Mouse (Mus musculus) liver, postnatal 0 days (tissue): ENCODE measurements around the gene Crybb1. TPM values are rescaled to one million over a fixed set of nuclear protein-coding genes. Genes with fewer than 3 reads are reported as not detected.
A peak's percentile ranks its signal among the peaks of the same experiment; 100 is the strongest.

ENCODE experiments used
- ATAC-seq: fragments of 200-750 bp; cut with Nextera tagmentation; 2 replicates; pipeline ENCODE4 v1.8.0; 2017; ENCODE audit warnings: mild to moderate bottlenecking, moderate library complexity
- DNase-seq: peaks from one replicate; pipeline ENCODE4 v3.0.0-alpha.2; 2016
- H3K27ac ChIP-seq: fragments of 300-500 bp; sonication (generic); 2 replicates; pipeline ENCODE4 v1.5.1; 2014; ENCODE audit warnings: antibody characterized with exemption, moderate library complexity, mild to moderate bottlenecking, low read depth
- H3K27me3 ChIP-seq: fragments of 300-500 bp; sonication (generic); 2 replicates; pipeline ENCODE4 v1.6.1; 2014; ENCODE audit warnings: low read length, control low read depth, mixed read lengths; ENCODE audit not compliant: insufficient read depth
- H3K36me3 ChIP-seq: fragments of 300-500 bp; sonication (generic); replicated peaks from 2 replicates; pipeline ENCODE4 v1.6.1; 2014; ENCODE audit warnings: mild to moderate bottlenecking, control low read depth, low read length, moderate library complexity, mixed read lengths; ENCODE audit not compliant: insufficient read depth
- H3K4me1 ChIP-seq: fragments of 300-500 bp; sonication (generic); 2 replicates; pipeline ENCODE4 v1.6.1; 2014; ENCODE audit warnings: antibody characterized with exemption, mild to moderate bottlenecking, control low read depth; ENCODE audit not compliant: insufficient read depth
- H3K4me2 ChIP-seq: fragments of 300-500 bp; sonication (generic); 2 replicates; pipeline ENCODE4 v1.6.1; 2014; ENCODE audit warnings: low read depth, mild to moderate bottlenecking, low read length, moderate library complexity, mixed read lengths
- H3K4me3 ChIP-seq: fragments of 300-500 bp; sonication (generic); 2 replicates; pipeline ENCODE4 v1.5.1; 2014; ENCODE audit warnings: low read depth, low read length
- H3K9ac ChIP-seq: fragments of 300-500 bp; sonication (generic); replicated peaks from 2 replicates; pipeline ENCODE4 v1.6.1; 2014; ENCODE audit warnings: mild to moderate bottlenecking, moderate library complexity
- H3K9me3 ChIP-seq: fragments of 300-500 bp; sonication (generic); 2 replicates; pipeline ENCODE4 v1.6.1; 2016; ENCODE audit warnings: mild to moderate bottlenecking, control low read depth, low read length, mixed read lengths
- CTCF ChIP-seq: sonication (generic); IDR thresholded peaks from 2 replicates; pipeline ENCODE4 v1.5.1; 2016; ENCODE audit warnings: antibody characterized with exemption, low read depth
- EP300 ChIP-seq: IDR thresholded peaks from 2 replicates; pipeline ENCODE4 v1.6.1; 2016; ENCODE audit warnings: antibody characterized with exemption, low read depth, mild to moderate bottlenecking
- WGBS: fragments of 180-500 bp; shearing (Covaris S2); extraction: QIAGEN DNeasy Blood & Tissue Kit; methylation state at CpG from one replicate; pipeline ENCODE4 v1.1.7; 2014; ENCODE audit not compliant: insufficient replicate concordance; 5-methylcytosine and 5-hydroxymethylcytosine counted together
- polyA plus RNA-seq: library from polyadenylated mRNA; unstranded; fragments of >200 nt; fragmentation: Nextera tagmentation; extraction: Ambion mirVana; gene quantifications from 2 replicates; pipeline ENCODE4 v1.2.1, GENCODE M21; 2015

Crybb1 gene
- polyA plus RNA-seq, 1 experiment from 2014 or later = 0.33 TPM

- Histone ChIP-seq H3K27me3 (no peaks in the 10 kb centered on the region), H3K36me3 (no peaks in the 10 kb centered on the region), H3K4me2 (no peak overlapping the region), H3K4me1 (peaks cover 86% of the 10 kb centered on the region), H3K4me3 (no peak overlapping the region), H3K9ac (0 out of 2 replicates have a peak overlapping the region, but pooled peaks have one; percentile 1), H3K27ac (peak overlapping the region; percentile 71), H3K9me3 (no peaks in the 10 kb centered on the region)
- DNase-seq (peak; percentile 63), ATAC-seq (peak; percentile 60)
- TF ChIP-seq CTCF = no peak
- no peak for TF ChIP-seq EP300
- WGBS = 52% methylated on average over 12 of the region's 12 CpGs
Measured at GRCm38 (mm10) chr5:112298226-112298988, 42.8 kb downstream of the Crybb1 start.

GRCm38 (mm10) chr5:112299399-112299798 is 43.8 kb downstream of the Crybb1 start:
- no peaks in the 10 kb centered on the region for H3K27me3 ChIP-seq
- no peak overlapping the region for H3K9ac ChIP-seq
- no peak for ATAC-seq
- H3K4me3 ChIP-seq = no peak overlapping the region
- H3K4me1 ChIP-seq = peaks cover 76% of the 10 kb centered on the region
- H3K4me2 ChIP-seq = no peak overlapping the region
- WGBS = 65% methylated on average over 4 of the region's 4 CpGs
- H3K9me3 ChIP-seq = no peaks in the 10 kb centered on the region
- no peaks in the 10 kb centered on the region for H3K36me3 ChIP-seq
- no peak for DNase-seq
- H3K27ac ChIP-seq = peak overlapping the region; percentile 71
- TF ChIP-seq CTCF = no peak
- TF ChIP-seq EP300 = no peak

- Histone ChIP-seq H3K9me3 (no peaks in the 10 kb centered on the region), H3K27ac (peak overlapping the region; percentile 11; the same call in 1 of the 2 replicates), H3K9ac (no peak overlapping the region), H3K4me1 (peaks cover 69% of the 10 kb centered on the region), H3K4me2 (no peak overlapping the region), H3K27me3 (no peaks in the 10 kb centered on the region), H3K36me3 (no peaks in the 10 kb centered on the region; the same call in none of the 2 replicates), H3K4me3 (no peak overlapping the region)
- 74% methylated on average over 2 of the region's 2 CpGs for WGBS
- ATAC-seq (no peak), DNase-seq (peak; percentile 13)
- no peak for TF ChIP-seq EP300
- TF ChIP-seq CTCF = no peak
Measured at GRCm38 (mm10) chr5:112300112-112300511, 44.5 kb downstream of the Crybb1 start.

- Histone ChIP-seq H3K27ac (no peak overlapping the region), H3K27me3 (no peaks in the 10 kb centered on the region), H3K9ac (no peak overlapping the region), H3K4me1 (peaks cover 62% of the 10 kb centered on the region), H3K4me2 (no peak overlapping the region), H3K9me3 (no peaks in the 10 kb centered on the region), H3K4me3 (no peak overlapping the region), H3K36me3 (peaks cover 5% of the 10 kb centered on the region)
- DNase-seq (no peak), ATAC-seq (no peak)
- TF ChIP-seq EP300 (no peak), CTCF (no peak)
- WGBS = 81% methylated on average over 6 of the region's 6 CpGs
Measured at GRCm38 (mm10) chr5:112300721-112301308, 45.2 kb downstream of the Crybb1 start.

- WGBS = 61% methylated on average over 4 of the region's 4 CpGs
- Histone ChIP-seq H3K27ac (peak overlapping the region; percentile 82), H3K4me1 (peaks cover 53% of the 10 kb centered on the region), H3K4me3 (no peak overlapping the region), H3K27me3 (no peaks in the 10 kb centered on the region), H3K9me3 (no peaks in the 10 kb centered on the region), H3K9ac (no peak overlapping the region), H3K36me3 (peaks cover 10% of the 10 kb centered on the region), H3K4me2 (no peak overlapping the region)
- ATAC-seq (no peak), DNase-seq (peak; percentile 14)
- TF ChIP-seq CTCF (peak; percentile 32), EP300 (no peak)
Measured at GRCm38 (mm10) chr5:112301694-112302093, 46.1 kb downstream of the Crybb1 start.

GRCm38 (mm10) chr5:112302310-112302709 is 46.7 kb downstream of the Crybb1 start:
- Histone ChIP-seq H3K36me3 (peaks cover 15% of the 10 kb centered on the region), H3K27me3 (no peaks in the 10 kb centered on the region), H3K4me2 (no peak overlapping the region), H3K4me3 (no peak overlapping the region), H3K27ac (peak overlapping the region; percentile 82), H3K9me3 (no peaks in the 10 kb centered on the region), H3K4me1 (peaks cover 47% of the 10 kb centered on the region), H3K9ac (no peak overlapping the region)
- no peak for TF ChIP-seq EP300
- TF ChIP-seq CTCF = no peak
- ATAC-seq (peak; percentile 90), DNase-seq (peak; percentile 61)
- WGBS = 62% methylated on average over 5 of the region's 5 CpGs
